Mouse (Mus musculus): ENCODE results near the gene Chga. TPM values are rescaled to one million over a fixed set of nuclear protein-coding genes. Genes with fewer than 3 reads are reported as not detected.

Gene Chga
- polyA plus RNA-seq, 1 experiment from 2014 or later, result 38.4 TPM

DNA sequence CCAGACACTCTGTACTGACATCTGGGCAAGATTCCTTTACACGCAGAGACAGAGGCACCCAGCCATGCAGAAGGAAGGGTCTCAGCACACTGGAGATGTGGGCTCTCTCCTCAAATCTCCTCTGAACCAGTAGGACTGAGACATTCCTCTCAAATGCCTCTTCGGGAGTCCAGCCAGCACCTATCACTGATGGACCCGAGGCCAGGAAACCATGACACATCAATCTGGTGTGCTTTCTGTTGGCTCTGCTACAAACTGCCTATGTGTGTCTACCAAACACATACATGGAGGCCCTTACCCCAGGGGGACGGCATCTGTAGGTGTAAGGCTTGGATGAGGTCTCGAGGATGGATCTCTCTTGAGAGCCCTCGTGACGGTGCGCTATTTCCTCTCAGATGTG, 32.3 kb downstream of the Chga start:
- no peak for ATAC-seq (ENCODE audit: low FRiP score)
- Histone ChIP-seq H3K9me3 (no peaks in the 10 kb centered on the region), H3K27me3 (no peaks in the 10 kb centered on the region), H3K4me1 (no peaks in the 10 kb centered on the region; the same call in 1 of the 2 replicates), H3K9ac (no peak overlapping the region), H3K4me2 (no peak overlapping the region), H3K4me3 (replicated peaks) (no peak overlapping the region), H3K36me3 (replicated peaks) (peaks cover 19% of the 10 kb centered on the region), H3K27ac (no peak overlapping the region)
- WGBS, result 93% methylated on average over 8 of the region's 8 CpGs

DNA sequence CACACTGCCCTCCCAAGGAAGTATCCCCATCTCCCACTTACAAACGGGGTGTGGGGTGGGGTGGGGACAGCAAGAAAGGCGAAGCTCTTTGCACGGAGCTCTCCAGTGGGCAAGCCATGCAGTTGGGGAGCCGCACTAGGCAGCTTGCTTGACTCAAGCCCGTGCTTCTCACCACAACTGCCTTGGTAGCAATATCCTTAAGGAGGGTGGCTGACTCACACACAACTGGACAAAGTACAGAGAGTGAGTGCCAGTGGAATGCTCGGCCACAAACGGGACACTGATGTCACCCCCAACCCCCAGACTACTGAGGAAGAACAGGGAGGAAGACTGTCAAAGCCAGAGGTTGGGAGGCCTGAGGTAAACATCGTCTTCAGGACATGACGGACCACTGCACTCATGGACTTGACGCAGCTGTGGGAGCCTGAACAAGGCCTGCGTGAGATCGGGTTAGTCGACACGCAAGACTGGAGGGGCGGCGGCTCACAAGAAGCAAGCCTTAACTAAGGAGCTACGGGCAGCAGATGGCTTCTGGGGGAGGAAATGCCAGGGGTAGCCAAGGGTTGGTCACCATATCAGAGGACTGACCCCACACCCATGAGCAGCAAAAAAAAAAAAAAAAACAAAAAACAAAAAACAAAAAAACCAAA, 36.1 kb downstream of the Chga start:
- H3K36me3 ChIP-seq (replicated peaks), result peaks cover 9% of the 10 kb centered on the region; the same call in 1 of the 2 replicates
- peaks cover 8% of the 10 kb centered on the region; the same call in 1 of the 2 replicates for H3K4me1 ChIP-seq
- H3K9me3 ChIP-seq, result no peaks in the 10 kb centered on the region
- 93% methylated on average over 17 of the region's 17 CpGs for WGBS
- no peak overlapping the region for H3K9ac ChIP-seq
- ATAC-seq (ENCODE audit: low FRiP score), result no peak
- H3K27ac ChIP-seq, result no peak overlapping the region
- no peak overlapping the region for H3K4me3 ChIP-seq (replicated peaks)
- no peaks in the 10 kb centered on the region for H3K27me3 ChIP-seq
- H3K4me2 ChIP-seq, result no peak overlapping the region

GRCm38 (mm10) chr12:102593699-102594098, 38.9 kb downstream of the Chga start:
- H3K4me3 ChIP-seq (replicated peaks), result no peak overlapping the region
- H3K36me3 ChIP-seq (replicated peaks), result 0 out of 2 replicates have a peak, but pooled peaks cover 5% of the 10 kb centered on the region
- no peak overlapping the region for H3K27ac ChIP-seq
- WGBS, result 55% methylated on average over 9 of the region's 9 CpGs
- 0 out of 2 replicates have a peak, but pooled peaks cover 6% of the 10 kb centered on the region for H3K9me3 ChIP-seq
- H3K9ac ChIP-seq, result no peak overlapping the region
- 0 out of 2 replicates have a peak, but pooled peaks have one; percentile 18 for ATAC-seq (ENCODE audit: low FRiP score)
- H3K4me2 ChIP-seq, result no peak overlapping the region
- H3K27me3 ChIP-seq, result no peaks in the 10 kb centered on the region
- H3K4me1 ChIP-seq, result peaks cover 8% of the 10 kb centered on the region; the same call in 1 of the 2 replicates

DNA sequence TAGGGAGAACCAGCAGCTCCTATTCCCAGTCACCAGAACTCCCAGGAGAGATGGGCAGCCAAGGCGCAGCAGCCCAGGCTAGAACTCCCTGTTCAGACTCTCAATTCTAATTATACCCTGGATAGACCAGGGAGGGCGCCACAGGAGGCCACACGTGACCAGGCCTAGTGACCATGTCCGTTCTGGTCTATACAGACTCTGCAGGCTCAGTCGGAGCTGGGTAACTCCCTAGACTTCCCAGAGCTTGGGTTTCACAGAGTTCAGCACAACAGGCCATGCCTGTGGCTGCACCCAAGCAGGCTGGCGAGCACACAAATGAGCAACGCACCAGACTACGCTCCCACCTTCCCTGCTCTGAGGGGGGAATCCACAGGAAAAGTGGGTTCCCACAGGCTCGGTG, 39.9 kb downstream of the Chga start:
- Histone ChIP-seq H3K27ac (no peak overlapping the region), H3K9ac (no peak overlapping the region), H3K4me1 (peaks cover 11% of the 10 kb centered on the region), H3K36me3 (replicated peaks) (0 out of 2 replicates have a peak, but pooled peaks cover 6% of the 10 kb centered on the region), H3K4me3 (replicated peaks) (no peak overlapping the region), H3K9me3 (0 out of 2 replicates have a peak, but pooled peaks cover 7% of the 10 kb centered on the region), H3K27me3 (no peaks in the 10 kb centered on the region), H3K4me2 (no peak overlapping the region)
- WGBS, result 64% methylated on average over 9 of the region's 9 CpGs
- no peak for ATAC-seq (ENCODE audit: low FRiP score)

DNA sequence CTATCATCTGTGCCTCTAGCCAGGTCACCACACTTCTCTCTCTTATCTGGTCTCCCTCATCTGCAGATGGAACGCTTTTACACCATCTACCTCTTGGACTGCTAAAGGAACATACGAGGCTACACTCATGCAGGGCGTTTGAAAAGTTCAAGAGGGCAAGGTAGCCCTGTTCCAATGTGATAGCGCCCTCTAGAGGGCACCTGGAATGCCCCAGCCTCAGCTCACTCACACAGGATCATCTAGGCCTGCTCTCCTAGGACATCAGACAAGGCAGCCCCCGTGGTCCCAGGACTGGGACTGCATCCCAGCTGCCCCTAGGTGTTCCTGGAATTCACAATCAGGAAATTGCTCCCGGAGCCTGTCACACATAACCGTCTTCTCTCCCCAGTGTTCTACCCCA, 41.6 kb downstream of the Chga start:
- Histone ChIP-seq H3K27ac (no peak overlapping the region), H3K9ac (no peak overlapping the region), H3K4me1 (peaks cover 28% of the 10 kb centered on the region), H3K4me3 (replicated peaks) (no peak overlapping the region), H3K27me3 (no peaks in the 10 kb centered on the region), H3K4me2 (no peak overlapping the region), H3K36me3 (replicated peaks) (0 out of 2 replicates have a peak, but pooled peaks cover 6% of the 10 kb centered on the region), H3K9me3 (0 out of 2 replicates have a peak, but pooled peaks cover 7% of the 10 kb centered on the region)
- ATAC-seq (ENCODE audit: low FRiP score), result no peak
- WGBS, result 80% methylated on average over 7 of the region's 7 CpGs

DNA sequence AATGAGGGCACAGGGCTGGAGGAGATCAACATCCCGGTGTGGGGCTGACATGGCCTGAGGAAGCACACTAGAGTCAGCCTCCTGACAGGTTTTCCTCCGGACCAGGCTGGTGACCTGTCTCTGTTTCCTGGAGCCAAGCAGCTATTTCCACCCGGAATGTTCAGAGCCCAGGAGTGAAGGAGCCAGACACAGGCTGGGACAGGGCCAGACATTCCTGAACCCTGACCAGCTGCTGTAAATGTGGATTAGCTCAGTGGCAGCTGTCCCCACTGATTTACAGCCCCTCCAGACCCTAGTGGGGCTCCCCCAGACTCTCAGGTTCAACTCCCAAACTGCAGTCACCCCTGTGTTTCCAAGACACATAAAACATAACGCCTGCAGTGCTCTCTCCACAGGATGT, 42.7 kb downstream of the Chga start:
- H3K4me1 ChIP-seq, result peaks cover 38% of the 10 kb centered on the region
- 0 out of 2 replicates have a peak, but pooled peaks cover 6% of the 10 kb centered on the region for H3K36me3 ChIP-seq (replicated peaks)
- no peak overlapping the region for H3K27ac ChIP-seq
- H3K9me3 ChIP-seq, result 0 out of 2 replicates have a peak, but pooled peaks cover 7% of the 10 kb centered on the region
- ATAC-seq (ENCODE audit: low FRiP score), result no peak
- no peak overlapping the region for H3K4me2 ChIP-seq
- no peak overlapping the region for H3K4me3 ChIP-seq (replicated peaks)
- 89% methylated on average over 4 of the region's 4 CpGs for WGBS
- H3K27me3 ChIP-seq, result no peaks in the 10 kb centered on the region
- no peak overlapping the region for H3K9ac ChIP-seq

GRCm38 (mm10) chr12:102598535-102598934, 43.8 kb downstream of the Chga start:
- 0 out of 2 replicates have a peak, but pooled peaks cover 7% of the 10 kb centered on the region for H3K9me3 ChIP-seq
- H3K4me1 ChIP-seq, result peaks cover 43% of the 10 kb centered on the region
- no peak overlapping the region for H3K4me2 ChIP-seq
- no peak overlapping the region for H3K27ac ChIP-seq
- H3K27me3 ChIP-seq, result no peaks in the 10 kb centered on the region
- no peak overlapping the region for H3K4me3 ChIP-seq (replicated peaks)
- WGBS, result 91% methylated on average over 3 of the region's 3 CpGs
- no peak for ATAC-seq (ENCODE audit: low FRiP score)
- H3K9ac ChIP-seq, result no peak overlapping the region
- 0 out of 2 replicates have a peak, but pooled peaks cover 6% of the 10 kb centered on the region for H3K36me3 ChIP-seq (replicated peaks)

- no peak overlapping the region for H3K27ac ChIP-seq
- WGBS, result 92% methylated on average over 7 of the region's 7 CpGs
- H3K4me3 ChIP-seq (replicated peaks), result no peak overlapping the region
- no peak for ATAC-seq (ENCODE audit: low FRiP score)
- H3K36me3 ChIP-seq (replicated peaks), result peaks cover 6% of the 10 kb centered on the region; the same call in 1 of the 2 replicates
- H3K4me2 ChIP-seq, result no peak overlapping the region
- peaks cover 36% of the 10 kb centered on the region for H3K4me1 ChIP-seq
- H3K27me3 ChIP-seq, result no peaks in the 10 kb centered on the region
- H3K9me3 ChIP-seq, result 0 out of 2 replicates have a peak, but pooled peaks cover 7% of the 10 kb centered on the region
- no peak overlapping the region for H3K9ac ChIP-seq
Observed at GRCm38 (mm10) chr12:102599801-102600200, 45.0 kb downstream of the Chga start.

DNA sequence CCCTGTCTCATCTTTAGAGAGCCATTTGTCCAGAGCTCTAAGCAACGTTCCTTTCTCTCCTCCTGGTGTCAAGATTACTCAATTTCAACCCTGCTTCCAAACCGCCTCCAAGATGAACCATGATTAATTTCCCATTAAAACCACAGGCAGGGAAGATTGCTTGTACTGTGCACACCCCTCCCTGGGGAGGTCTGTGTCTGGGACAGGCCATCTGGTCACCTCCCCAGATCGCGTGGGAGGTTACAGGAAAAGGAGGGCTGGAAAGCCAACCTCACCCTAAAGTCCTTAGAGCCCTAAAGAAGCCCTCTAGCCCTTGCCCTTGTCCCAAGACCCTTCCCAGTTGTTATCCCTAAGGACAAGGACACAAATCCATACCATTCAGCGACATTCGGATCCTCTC, 45.6 kb downstream of the Chga start:
- H3K4me3 ChIP-seq (replicated peaks), result no peak overlapping the region
- WGBS, result 79% methylated on average over 6 of the region's 6 CpGs
- no peak overlapping the region for H3K27ac ChIP-seq
- no peak for ATAC-seq (ENCODE audit: low FRiP score)
- peaks cover 36% of the 10 kb centered on the region for H3K4me1 ChIP-seq
- H3K9me3 ChIP-seq, result 0 out of 2 replicates have a peak, but pooled peaks cover 7% of the 10 kb centered on the region
- no peak overlapping the region for H3K4me2 ChIP-seq
- no peak overlapping the region for H3K9ac ChIP-seq
- no peaks in the 10 kb centered on the region for H3K27me3 ChIP-seq
- H3K36me3 ChIP-seq (replicated peaks), result peaks cover 6% of the 10 kb centered on the region; the same call in 1 of the 2 replicates

DNA sequence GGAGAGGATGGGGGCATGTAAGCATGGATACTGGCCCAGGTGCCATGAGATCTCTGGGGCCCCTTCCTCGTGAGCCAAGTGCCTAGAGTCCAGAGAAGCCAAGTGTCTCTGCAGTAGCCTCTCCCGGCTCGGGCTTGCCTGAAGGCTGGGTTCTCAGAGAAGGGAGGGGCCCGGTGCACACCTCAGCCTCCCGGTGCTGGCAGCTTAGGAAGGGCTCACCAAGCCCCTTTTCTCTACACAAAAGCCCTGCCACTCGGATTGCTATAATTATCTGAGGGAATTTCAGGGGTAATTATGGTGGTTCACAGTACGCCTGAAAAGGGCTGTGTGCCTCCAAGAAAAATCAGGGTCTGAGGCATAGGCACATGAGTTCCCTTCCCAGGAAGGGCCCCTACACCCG, 47.1 kb downstream of the Chga start:
- Histone ChIP-seq H3K9ac (no peak overlapping the region), H3K27me3 (no peaks in the 10 kb centered on the region), H3K4me3 (replicated peaks) (no peak overlapping the region), H3K9me3 (0 out of 2 replicates have a peak, but pooled peaks cover 7% of the 10 kb centered on the region), H3K36me3 (replicated peaks) (peaks cover 6% of the 10 kb centered on the region; the same call in 1 of the 2 replicates), H3K4me1 (peaks cover 36% of the 10 kb centered on the region), H3K27ac (peak overlapping the region; percentile 79), H3K4me2 (peak overlapping the region; percentile 2; the same call in 1 of the 2 replicates)
- 7% methylated on average over 8 of the region's 8 CpGs for WGBS
- ATAC-seq (ENCODE audit: low FRiP score), result peak; percentile 72; the same call in 1 of the 2 replicates

DNA sequence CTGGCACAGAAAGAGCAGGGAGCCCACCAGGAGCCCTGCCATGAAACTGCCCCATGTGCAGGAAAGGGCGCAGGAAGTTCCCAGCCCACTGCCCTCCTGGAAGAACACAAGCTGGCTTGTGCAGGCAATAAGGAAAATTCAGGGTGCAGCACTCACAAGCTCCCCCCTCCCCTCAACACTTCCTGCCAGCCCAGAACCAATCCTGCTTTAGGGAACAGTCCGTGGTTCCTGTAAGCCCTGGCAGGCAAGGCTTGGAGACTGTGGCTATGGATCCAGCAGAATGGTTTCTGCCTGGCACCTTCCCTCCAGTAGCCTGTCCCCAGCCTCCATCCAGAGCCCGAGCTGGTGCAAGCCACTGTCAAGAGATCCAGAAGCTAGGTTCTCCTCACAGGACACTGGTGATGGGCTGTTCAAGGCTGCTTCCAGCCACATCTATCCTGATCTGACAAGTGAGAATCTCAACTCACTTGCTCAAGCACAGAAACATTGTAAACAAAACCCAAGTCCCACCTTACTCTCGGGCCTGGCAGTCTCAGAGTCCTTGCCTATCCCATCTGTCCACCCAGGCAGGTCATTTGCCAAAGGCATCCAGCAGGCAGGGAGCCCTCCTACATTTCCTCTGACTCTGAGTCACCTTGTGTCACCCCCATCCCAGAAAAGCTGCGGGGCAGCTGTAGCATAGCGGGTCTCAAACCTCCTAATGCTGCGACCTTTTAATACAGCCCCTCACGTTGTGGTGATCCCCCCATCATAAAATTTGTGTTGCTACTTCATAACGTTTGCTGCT, 47.7 kb downstream of the Chga start:
- Histone ChIP-seq H3K9ac (no peak overlapping the region), H3K27ac (peak overlapping the region; percentile 79), H3K9me3 (0 out of 2 replicates have a peak, but pooled peaks cover 7% of the 10 kb centered on the region), H3K4me2 (peak overlapping the region; percentile 2; the same call in 1 of the 2 replicates), H3K27me3 (no peaks in the 10 kb centered on the region), H3K36me3 (replicated peaks) (peaks cover 6% of the 10 kb centered on the region; the same call in 1 of the 2 replicates), H3K4me3 (replicated peaks) (no peak overlapping the region), H3K4me1 (peaks cover 36% of the 10 kb centered on the region)
- peak; percentile 18; the same call in 1 of the 2 replicates for ATAC-seq (ENCODE audit: low FRiP score)
- WGBS, result 80% methylated on average over 9 of the region's 9 CpGs

DNA sequence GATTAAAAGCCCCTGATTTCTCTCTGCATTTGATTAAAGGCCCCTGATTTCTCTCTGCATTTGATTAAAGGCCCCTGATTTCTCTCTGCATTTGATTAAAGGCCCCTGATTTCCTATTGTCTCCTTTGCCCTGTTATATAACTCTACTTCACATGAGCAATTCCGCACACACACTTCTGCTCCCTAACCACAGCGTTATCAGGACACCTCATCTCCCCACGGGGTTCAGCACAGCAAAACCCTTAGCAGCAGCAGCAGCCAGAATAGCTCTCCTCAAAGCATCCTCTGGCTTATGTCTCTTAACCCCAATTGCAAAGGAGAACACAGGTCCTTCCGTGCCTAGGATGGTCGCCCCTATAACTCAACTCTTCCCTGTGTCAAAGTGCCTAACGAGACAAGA, 50.8 kb downstream of the Chga start:
- Histone ChIP-seq H3K27ac (no peak overlapping the region), H3K4me2 (no peak overlapping the region), H3K4me1 (peaks cover 24% of the 10 kb centered on the region), H3K9me3 (no peaks in the 10 kb centered on the region), H3K27me3 (no peaks in the 10 kb centered on the region), H3K9ac (no peak overlapping the region), H3K36me3 (replicated peaks) (peaks cover 7% of the 10 kb centered on the region), H3K4me3 (replicated peaks) (no peak overlapping the region)
- WGBS, result 90% methylated on average over 6 of the region's 6 CpGs
- ATAC-seq (ENCODE audit: low FRiP score), result no peak
